Mouse (Mus musculus) liver, embryonic 14.5 days (tissue): ENCODE measurements around the gene Glis2. TPM values are rescaled to one million over a fixed set of nuclear protein-coding genes. Genes with fewer than 3 reads are reported as not detected.

ENCODE experiments used
- ATAC-seq: fragments of 200-750 bp; cut with Nextera tagmentation; 2 replicates; pipeline ENCODE4 v1.8.0; 2017; ENCODE audit warnings: moderate number of reproducible peaks, mild to moderate bottlenecking, moderate library complexity; ENCODE audit not compliant: insufficient read depth
- DNase-seq, 3 experiments: peaks; one replicate each; pipeline ENCODE4 v3.0.0-alpha.2; 2012 to 2013; ENCODE audit warnings: low read depth in 3 of 3, low spot score in 3 of 3
- H3K27ac ChIP-seq: fragments of 300-500 bp; sonication (generic); 2 replicates; pipeline ENCODE4 v1.5.1; 2014; ENCODE audit warnings: moderate library complexity, mild to moderate bottlenecking, control low read depth, inconsistent platforms
- H3K27me3 ChIP-seq: fragments of 300-500 bp; sonication (generic); 2 replicates; pipeline ENCODE4 v1.6.1; 2014; ENCODE audit warnings: mild to moderate bottlenecking, low read length, moderate library complexity; ENCODE audit not compliant: control insufficient read depth, insufficient read depth
- H3K36me3 ChIP-seq: fragments of 300-500 bp; sonication (generic); replicated peaks from 2 replicates; pipeline ENCODE4 v1.6.1; 2014; ENCODE audit warnings: low read depth; ENCODE audit not compliant: control insufficient read depth, insufficient read depth
- H3K4me1 ChIP-seq, 2 experiments: fragments of 200-500 bp in 1 of 2; fragments of 300-500 bp in 1 of 2; sonication (generic) in 1 of 2; replicated peaks; 2 replicates each; pipeline ENCODE4 v1.6.1; 2012 to 2014; ENCODE audit warnings: antibody characterized with exemption in 1 of 2, inconsistent platforms in 1 of 2, low read length in 1 of 2; ENCODE audit not compliant: control insufficient read depth in 2 of 2, insufficient read depth in 2 of 2
- H3K4me2 ChIP-seq: fragments of 300-500 bp; sonication (generic); 2 replicates; pipeline ENCODE4 v1.6.1; 2014; ENCODE audit warnings: low read depth, mild to moderate bottlenecking, control low read depth, moderate library complexity
- H3K4me3 ChIP-seq, 2 experiments: fragments of 200-500 bp in 1 of 2; fragments of 300-500 bp in 1 of 2; sonication (generic) in 1 of 2; 2 replicates each; pipeline ENCODE4 v1.5.1; 2012 to 2014; ENCODE audit warnings: low read depth in 2 of 2, low read length in 2 of 2, mild to moderate bottlenecking in 2 of 2, control low read depth in 1 of 2, inconsistent platforms in 1 of 2, moderate library complexity in 1 of 2; ENCODE audit not compliant: insufficient read depth in 1 of 2
- H3K9ac ChIP-seq: fragments of 300-500 bp; sonication (generic); replicated peaks from 2 replicates; pipeline ENCODE4 v1.6.1; 2014; ENCODE audit warnings: mild to moderate bottlenecking, control low read depth, moderate library complexity
- H3K9me3 ChIP-seq: fragments of 300-500 bp; sonication (generic); 2 replicates; pipeline ENCODE4 v1.6.1; 2016; ENCODE audit warnings: low read length, mixed read lengths; ENCODE audit not compliant: control insufficient read depth
- CTCF ChIP-seq: IDR thresholded peaks from 2 replicates; pipeline ENCODE4 v1.5.1; 2016; ENCODE audit warnings: antibody characterized with exemption, low read depth, control low read depth
- EP300 ChIP-seq: IDR thresholded peaks from 2 replicates; pipeline ENCODE4 v1.6.1; 2016; ENCODE audit warnings: antibody characterized with exemption, low read depth
- WGBS: fragments of 180-500 bp; shearing (Covaris S2); extraction: QIAGEN DNeasy Blood & Tissue Kit; methylation state at CpG from one replicate; pipeline ENCODE4 v1.1.7; 2014; ENCODE audit not compliant: insufficient replicate concordance; 5-methylcytosine and 5-hydroxymethylcytosine counted together
- polyA plus RNA-seq, 2 experiments: library from polyadenylated mRNA; depleted of rRNA in 1 of 2; stranded (reverse) in 1 of 2; unstranded in 1 of 2; fragments of >200 nt; fragmentation: Nextera tagmentation in 1 of 2; extraction: Ambion mirVana in 1 of 2; gene quantifications; 2 replicates each; pipeline versions ENCODE4 v1.2.1 to v1.2.3; 2012 to 2014

The Glis2 gene
- polyA plus RNA-seq, 2 experiments, result 1.7 to 2.8 TPM

GRCm38 (mm10) chr16:4598041-4598440 is 3.5 kb downstream of the Glis2 start:
- H3K9ac ChIP-seq, result no peak overlapping the region
- H3K4me1 ChIP-seq, result peaks cover 0 to 8% of the 10 kb centered on the region in 2 experiments; a peak in 2 of 4 replicates
- DNase-seq, result no peak
- peaks cover 36% of the 10 kb centered on the region for H3K27me3 ChIP-seq
- 59% methylated on average over 5 of the region's 5 CpGs for WGBS
- ATAC-seq, result no peak
- no peaks in the 10 kb centered on the region for H3K9me3 ChIP-seq
- no peak for TF ChIP-seq CTCF
- TF ChIP-seq EP300, result no peak
- H3K4me2 ChIP-seq, result no peak overlapping the region
- H3K36me3 ChIP-seq, result no peaks in the 10 kb centered on the region
- H3K27ac ChIP-seq, result no peak overlapping the region
- no peak overlapping the region for H3K4me3 ChIP-seq

- Histone ChIP-seq H3K9ac (no peak overlapping the region), H3K4me3 (no peak overlapping the region), H3K36me3 (no peaks in the 10 kb centered on the region), H3K27ac (no peak overlapping the region), H3K4me1 (peaks cover 0 to 8% of the 10 kb centered on the region in 2 experiments; a peak in 2 of 4 replicates), H3K4me2 (no peak overlapping the region), H3K9me3 (no peaks in the 10 kb centered on the region), H3K27me3 (peaks cover 26% of the 10 kb centered on the region)
- no peak for TF ChIP-seq CTCF
- TF ChIP-seq EP300, result no peak
- 55% methylated on average over 6 of the region's 6 CpGs for WGBS
- ATAC-seq (no peak), DNase-seq (no peak)
These were observed 4.5 kb downstream of the Glis2 start for GRCm38 (mm10) chr16:4598891-4599543.

GRCm38 (mm10) chr16:4599616-4600015 is 5.1 kb downstream of the Glis2 start:
- H3K4me1 ChIP-seq, result peaks cover 0 to 8% of the 10 kb centered on the region in 2 experiments; a peak in 2 of 4 replicates
- no peak overlapping the region for H3K4me2 ChIP-seq
- DNase-seq, result no peak
- whole genome bisulfite sequencing, result 70% methylated on average over 3 of the region's 3 CpGs
- no peaks in the 10 kb centered on the region for H3K9me3 ChIP-seq
- H3K27ac ChIP-seq, result no peak overlapping the region
- peaks cover 20% of the 10 kb centered on the region for H3K27me3 ChIP-seq
- no peak overlapping the region for H3K4me3 ChIP-seq
- H3K36me3 ChIP-seq, result no peaks in the 10 kb centered on the region
- H3K9ac ChIP-seq, result no peak overlapping the region
- no peak for ATAC-seq
- TF ChIP-seq EP300, result no peak
- no peak for TF ChIP-seq CTCF

- DNase-seq (no peak), ATAC-seq (no peak)
- Histone ChIP-seq H3K9me3 (no peaks in the 10 kb centered on the region), H3K27ac (no peak overlapping the region), H3K4me1 (peaks cover 0 to 11% of the 10 kb centered on the region in 2 experiments; a peak in 2 of 4 replicates), H3K4me2 (no peak overlapping the region), H3K36me3 (no peaks in the 10 kb centered on the region), H3K4me3 (no peak overlapping the region), H3K27me3 (peaks cover 8% of the 10 kb centered on the region; the same call in 1 of the 2 replicates), H3K9ac (no peak overlapping the region)
- TF ChIP-seq CTCF (no peak), EP300 (no peak)
- WGBS, result 55% methylated on average over 9 of the region's 9 CpGs
These were observed 6.3 kb downstream of the Glis2 start for GRCm38 (mm10) chr16:4600701-4601310.

GRCm38 (mm10) chr16:4602189-4602588 is 7.7 kb downstream of the Glis2 start:
- Histone ChIP-seq H3K4me1 (peaks cover 0 to 25% of the 10 kb centered on the region in 2 experiments; a peak in 2 of 4 replicates), H3K9me3 (no peaks in the 10 kb centered on the region), H3K27me3 (no peaks in the 10 kb centered on the region), H3K9ac (no peak overlapping the region), H3K4me2 (no peak overlapping the region), H3K27ac (no peak overlapping the region), H3K36me3 (no peaks in the 10 kb centered on the region), H3K4me3 (no peak overlapping the region)
- ATAC-seq (peak; percentile 38; the same call in 1 of the 2 replicates), DNase-seq (no peak)
- 41% methylated on average over 3 of the region's 3 CpGs for WGBS
- TF ChIP-seq CTCF, result no peak
- no peak for TF ChIP-seq EP300
